Mouse (Mus musculus): ENCODE data around the gene D13Ertd608e. TPM values are rescaled to one million over a fixed set of nuclear protein-coding genes. Genes with fewer than 3 reads are reported as not detected.
"Not testable (repeated sequence)": the region's sequence is repeated elsewhere in the genome, so short reads cannot be mapped to it uniquely, and the experiment has no call there.

D13Ertd608e gene
- total and polyA plus RNA-seq, 3 experiments: not detected

DNA sequence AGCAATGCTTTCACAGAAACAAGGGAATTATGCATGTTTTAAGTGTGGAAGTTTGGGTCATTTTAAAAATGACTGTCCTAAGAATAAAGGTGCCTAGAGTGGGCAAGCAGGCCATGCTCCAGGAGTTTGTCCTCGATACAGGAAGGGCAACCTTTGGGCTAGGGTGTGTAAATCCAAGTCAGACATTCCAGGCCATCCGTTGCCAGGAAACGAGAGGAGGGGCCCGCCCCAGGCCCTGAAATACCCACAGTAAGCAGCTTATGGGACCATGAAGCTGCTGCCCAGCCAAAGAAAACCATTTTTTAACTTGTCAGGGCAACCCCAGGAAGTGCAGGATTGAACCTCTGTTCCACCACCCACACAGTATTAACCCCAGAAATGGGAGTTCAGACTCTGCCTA lies 51.1 kb downstream of the D13Ertd608e start:
- dilution Hi-C loops (cut with MboI; ENCODE audit: extremely low pct_ligation_motif_present, extremely low pct_unique_long_range_greater_than_20kb, low sequenced_read_pairs): not testable (repeated sequence)

DNA sequence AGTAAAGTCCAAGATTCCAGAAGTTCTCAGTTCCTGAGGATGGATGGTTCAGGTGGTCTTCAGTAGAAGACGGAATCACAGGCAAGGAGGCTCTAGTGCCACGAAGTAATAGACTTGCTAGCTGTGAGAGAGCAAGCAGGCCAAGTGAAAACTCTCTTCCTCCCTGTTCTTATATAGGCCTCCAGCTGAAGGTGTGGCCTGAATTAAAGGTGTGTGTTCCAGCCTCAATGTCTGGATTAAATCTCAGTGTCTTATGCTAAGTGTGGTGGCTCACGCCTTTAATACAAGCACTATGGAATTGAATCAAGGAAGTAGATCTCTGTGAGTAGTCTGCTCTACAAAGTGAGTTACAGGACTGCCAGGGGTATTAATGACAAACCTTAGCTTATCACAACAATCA lies 58.9 kb downstream of the D13Ertd608e start, which contains the start of gene Tcstv1:
Tcstv1 (minus strand) TSS at position 101 of the 400 bp plus-strand sequence.
- H3K9ac ChIP-seq (ENCODE audit: insufficient read depth, low read depth); in situ Hi-C loops (cut with MboI; ENCODE audit: low pct_ligation_motif_present, low pct_unique_long_range_greater_than_20kb, low sequenced_read_pairs); H3K27me3 ChIP-seq (replicated peaks); H3K27ac ChIP-seq (ENCODE audit: insufficient read depth, low read depth); H3K9me3 ChIP-seq (replicated peaks; ENCODE audit: low read length); H3K36me3 ChIP-seq (replicated peaks in 1 of 2; ENCODE audit: control insufficient read depth in 1 of 2, insufficient read depth in 1 of 2, low read length in 1 of 2); H3K4me2 ChIP-seq (ENCODE audit: insufficient read depth, low read depth, poor library complexity, severe bottlenecking); DNase-seq (ENCODE audit: extremely low read depth); H3K4me3 ChIP-seq (replicated peaks in 1 of 3; ENCODE audit: low read depth in 2 of 3, low read length in 2 of 3, poor library complexity in 1 of 3); H3K79me2 ChIP-seq (replicated peaks; ENCODE audit: control insufficient read depth, extremely low read depth, insufficient read depth, poor library complexity, severe bottlenecking); dilution Hi-C loops (cut with MboI; ENCODE audit: extremely low pct_ligation_motif_present, extremely low pct_unique_long_range_greater_than_20kb, low sequenced_read_pairs); H3K4me1 ChIP-seq (ENCODE audit: control insufficient read depth in 1 of 2, insufficient read depth in 2 of 2): not testable (repeated sequence)

More for the DNA sequence above, 51.1 kb downstream of the D13Ertd608e start:
- H3K4me3 ChIP-seq (replicated peaks in 1 of 3; ENCODE audit: low read depth in 2 of 3, low read length in 2 of 3, poor library complexity in 1 of 3); H3K4me1 ChIP-seq (ENCODE audit: control insufficient read depth in 1 of 2, insufficient read depth in 2 of 2); H3K4me2 ChIP-seq (ENCODE audit: insufficient read depth, low read depth, poor library complexity, severe bottlenecking); H3K79me2 ChIP-seq (replicated peaks; ENCODE audit: control insufficient read depth, extremely low read depth, insufficient read depth, poor library complexity, severe bottlenecking); H3K9ac ChIP-seq (ENCODE audit: insufficient read depth, low read depth); H3K27me3 ChIP-seq (replicated peaks); DNase-seq (ENCODE audit: extremely low read depth); in situ Hi-C loops (cut with MboI; ENCODE audit: low pct_ligation_motif_present, low pct_unique_long_range_greater_than_20kb, low sequenced_read_pairs); H3K27ac ChIP-seq (ENCODE audit: insufficient read depth, low read depth); H3K9me3 ChIP-seq (replicated peaks; ENCODE audit: low read length); H3K36me3 ChIP-seq (replicated peaks in 1 of 2; ENCODE audit: control insufficient read depth in 1 of 2, insufficient read depth in 1 of 2, low read length in 1 of 2): not testable (repeated sequence)

Other genes starting within 250 kb of the D13Ertd608e start
- 0.04 TPM in 2 replicates for gene Ccl28, start 212.2 kb upstream of the D13Ertd608e start, total RNA-seq (2012; rRNA removed)
- 0.22 and 0.27 TPM in 2 replicates for gene Ccl28, start 212.2 kb upstream of the D13Ertd608e start, total RNA-seq (2014; rRNA removed)
- 0.10 and 0.11 TPM in 2 replicates for gene Ccl28, start 212.2 kb upstream of the D13Ertd608e start, polyA plus RNA-seq (2012; ENCODE audit: insufficient read length, low read depth)
- gene Hmgcs1, start 145.6 kb upstream of the D13Ertd608e start, total RNA-seq (2012; rRNA removed): 57.6 and 61.2 TPM in 2 replicates
- 175 and 225 TPM in 2 replicates for gene Hmgcs1, start 145.6 kb upstream of the D13Ertd608e start, total RNA-seq (2014; rRNA removed)
- 105 and 119 TPM in 2 replicates for gene Hmgcs1, start 145.6 kb upstream of the D13Ertd608e start, polyA plus RNA-seq (2012; ENCODE audit: insufficient read length, low read depth)
- gene Nim1k, start 80.1 kb upstream of the D13Ertd608e start, total RNA-seq (2012; rRNA removed): 0.04 TPM in 2 replicates
- gene Nim1k, start 80.1 kb upstream of the D13Ertd608e start, total RNA-seq (2014; rRNA removed): 0.09 and 0.14 TPM in 2 replicates
- gene Nim1k, start 80.1 kb upstream of the D13Ertd608e start, polyA plus RNA-seq (2012; ENCODE audit: insufficient read length, low read depth): 0.16 and 0.22 TPM in 2 replicates
- gene Zfp131, start 45.1 kb upstream of the D13Ertd608e start, total RNA-seq (2012; rRNA removed): 31.3 and 35.9 TPM in 2 replicates
- 61.4 and 70.6 TPM in 2 replicates for gene Zfp131, start 45.1 kb upstream of the D13Ertd608e start, total RNA-seq (2014; rRNA removed)
- gene Zfp131, start 45.1 kb upstream of the D13Ertd608e start, polyA plus RNA-seq (2012; ENCODE audit: insufficient read length, low read depth): 42.6 and 49.3 TPM in 2 replicates
- gene AF067063, start 5.8 kb upstream of the D13Ertd608e start, total RNA-seq (2012; rRNA removed): not detected in 2 replicates
- gene AF067063, start 5.8 kb upstream of the D13Ertd608e start, total RNA-seq (2014; rRNA removed): not detected in 2 replicates
- not detected in 2 replicates for gene AF067063, start 5.8 kb upstream of the D13Ertd608e start, polyA plus RNA-seq (2012; ENCODE audit: insufficient read length, low read depth)
- not detected in 2 replicates for gene Tcstv1, start 58.8 kb downstream of the D13Ertd608e start, total RNA-seq (2012; rRNA removed)
- gene Tcstv1, start 58.8 kb downstream of the D13Ertd608e start, total RNA-seq (2014; rRNA removed): not detected in 2 replicates
- gene Tcstv1, start 58.8 kb downstream of the D13Ertd608e start, polyA plus RNA-seq (2012; ENCODE audit: insufficient read length, low read depth): not detected in 2 replicates
- 78.3 and 103 TPM in 2 replicates for gene Gm21761, start 93.3 kb downstream of the D13Ertd608e start, total RNA-seq (2012; rRNA removed)
- gene Gm21761, start 93.3 kb downstream of the D13Ertd608e start, total RNA-seq (2014; rRNA removed): 6.8 and 7.0 TPM in 2 replicates
- gene Gm21761, start 93.3 kb downstream of the D13Ertd608e start, polyA plus RNA-seq (2012; ENCODE audit: insufficient read length, low read depth): 12.7 and 14.3 TPM in 2 replicates
- gene B020031M17Rik, start 114.8 kb downstream of the D13Ertd608e start, total RNA-seq (2012; rRNA removed): 2.4 and 2.9 TPM in 2 replicates
- 0.88 TPM in 1 of 2 replicates, not detected in the other for gene B020031M17Rik, start 114.8 kb downstream of the D13Ertd608e start, total RNA-seq (2014; rRNA removed)
- 1.7 and 1.9 TPM in 2 replicates for gene B020031M17Rik, start 114.8 kb downstream of the D13Ertd608e start, polyA plus RNA-seq (2012; ENCODE audit: insufficient read length, low read depth)
- gene Gm36079, start 191.0 kb downstream of the D13Ertd608e start, total RNA-seq (2012; rRNA removed): 0.34 TPM in 1 of 2 replicates, not detected in the other
- gene Gm36079, start 191.0 kb downstream of the D13Ertd608e start, total RNA-seq (2014; rRNA removed): not detected in 2 replicates
- 0.86 TPM in 1 of 2 replicates, not detected in the other for gene Gm36079, start 191.0 kb downstream of the D13Ertd608e start, polyA plus RNA-seq (2012; ENCODE audit: insufficient read length, low read depth)
- gene Gm21188, start 216.2 kb downstream of the D13Ertd608e start, total RNA-seq (2012; rRNA removed): 1.2 TPM in 2 replicates
- 0.38 and 0.82 TPM in 2 replicates for gene Gm21188, start 216.2 kb downstream of the D13Ertd608e start, total RNA-seq (2014; rRNA removed)
- 1.5 and 1.6 TPM in 2 replicates for gene Gm21188, start 216.2 kb downstream of the D13Ertd608e start, polyA plus RNA-seq (2012; ENCODE audit: insufficient read length, low read depth)

Measured in CH12.LX (cell line).